8 mouse cellular contexts compared by ENCODE assay signal in the genomic region with DNA sequence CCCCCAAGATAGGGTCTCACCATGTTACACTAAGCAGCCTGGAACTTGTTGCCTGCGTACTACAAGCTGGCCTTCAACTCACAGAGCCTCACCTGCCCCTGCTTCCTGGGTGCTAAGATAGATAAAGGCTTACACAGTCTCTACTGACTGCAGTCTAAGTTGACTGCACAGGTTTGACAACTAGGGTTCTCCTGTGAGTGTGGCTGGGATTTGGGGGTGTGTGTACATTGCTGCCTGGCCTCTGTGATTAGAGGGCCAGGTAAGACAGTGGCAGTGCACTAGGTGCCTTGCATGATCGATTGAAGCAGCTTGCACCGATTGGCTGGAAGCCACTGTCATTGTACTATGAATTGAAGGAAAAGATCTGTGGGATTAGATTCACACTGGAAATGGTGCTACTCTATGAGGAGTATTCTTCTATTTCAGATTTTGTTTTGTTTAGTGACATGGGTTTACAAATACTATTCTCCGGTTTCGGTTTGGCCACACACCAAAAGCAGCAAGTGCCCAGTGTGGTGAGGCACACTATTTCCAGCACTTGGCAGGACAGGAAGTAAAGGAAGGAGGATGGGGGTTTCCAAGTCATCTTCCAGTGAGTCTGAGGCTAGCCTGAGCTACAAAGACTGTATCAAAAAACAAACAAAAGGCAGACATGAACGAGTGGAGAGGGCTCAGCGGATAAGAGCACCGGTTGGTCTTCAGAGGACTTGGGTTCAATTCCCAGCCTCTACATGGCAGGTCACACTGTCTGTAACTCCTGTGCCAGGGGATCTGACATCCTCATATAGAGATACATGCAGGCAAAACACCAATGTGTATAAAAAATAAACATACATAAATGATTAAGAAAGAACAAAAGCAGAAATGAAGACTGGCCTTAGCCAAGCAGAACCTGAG. TPM values are rescaled to one million over a fixed set of nuclear protein-coding genes. Genes with fewer than 3 reads are reported as not detected.
DNase-seq lines count a peak whose midpoint lies in the region; ATAC-seq and TF ChIP-seq lines count a peak whose summit lies in the region.

No protein-coding gene starts in this region.

- peak; percentile 3; the same call in 1 of the 2 replicates for ATAC-seq in frontal cortex, adult (ENCODE audit: low TSS enrichment)
- peak; percentile 75 for ATAC-seq in forebrain, embryonic 15.5 days (replicated peaks)
- ATAC-seq in liver, embryonic 14.5 days (ENCODE audit: insufficient read depth), result peak; percentile 21; the same call in 1 of the 2 replicates
- peak; percentile 62 for ATAC-seq in neural tube, embryonic 13.5 days (ENCODE audit: low read depth)

- TF ChIP-seq POLR2A in CH12.LX (IDR thresholded peaks at IDR 0.05; ENCODE audit: low read depth, low read length), result no peak

- TF ChIP-seq RAD21 in CH12.LX (IDR thresholded peaks at IDR 0.05; ENCODE audit: low read depth, low read length), result no peak

- in situ Hi-C loops in CH12.LX (cut with MboI; ENCODE audit: low pct_ligation_motif_present, low pct_unique_long_range_greater_than_20kb, low sequenced_read_pairs), result no loop called here

- H3K27ac ChIP-seq in CH12.LX (ENCODE audit: insufficient read depth, low read depth), result no peak overlapping the region
- peak overlapping the region; percentile 81 for H3K27ac ChIP-seq in forebrain, embryonic 15.5 days (replicated peaks)
- peak overlapping the region; percentile 57 for H3K27ac ChIP-seq in liver, embryonic 14.5 days
- H3K27ac ChIP-seq in neural tube, embryonic 13.5 days (replicated peaks), result peak overlapping the region; percentile 83

- TF ChIP-seq CTCF in CH12.LX (conservative IDR thresholded peaks at IDR 0.05 in 1 of 2, IDR thresholded peaks at IDR 0.05 in 1 of 2; ENCODE audit: low read depth in 2 of 2, low read length in 2 of 2), result no peak
- no peak for TF ChIP-seq CTCF in liver, embryonic 14.5 days (IDR thresholded peaks at IDR 0.05; ENCODE audit: low read depth)

- no peaks in the 10 kb centered on the region for H3K27me3 ChIP-seq in CH12.LX (replicated peaks)
- H3K27me3 ChIP-seq in forebrain, embryonic 15.5 days, result no peaks in the 10 kb centered on the region
- no peaks in the 10 kb centered on the region for H3K27me3 ChIP-seq in liver, embryonic 14.5 days (ENCODE audit: control insufficient read depth, insufficient read depth, low read length)
- H3K27me3 ChIP-seq in neural tube, embryonic 13.5 days, result no peaks in the 10 kb centered on the region

- no peak for TF ChIP-seq EP300 in CH12.LX (IDR thresholded peaks at IDR 0.05; ENCODE audit: low read length)
- no peak for TF ChIP-seq EP300 in liver, embryonic 14.5 days (IDR thresholded peaks at IDR 0.05; ENCODE audit: low read depth)

- H3K4me1 ChIP-seq in CH12.LX (ENCODE audit: control insufficient read depth in 1 of 2, insufficient read depth in 2 of 2), result peaks cover 6 to 43% of the 10 kb centered on the region in 2 experiments
- peaks cover 45% of the 10 kb centered on the region for H3K4me1 ChIP-seq in forebrain, embryonic 15.5 days
- H3K4me1 ChIP-seq in liver, embryonic 14.5 days (replicated peaks; ENCODE audit: control insufficient read depth in 2 of 2, insufficient read depth in 2 of 2, low read length in 1 of 2), result peaks cover 8 to 26% of the 10 kb centered on the region in 2 experiments
- H3K4me1 ChIP-seq in neural tube, embryonic 13.5 days (replicated peaks), result peaks cover 44% of the 10 kb centered on the region

- dilution Hi-C loops in CH12.LX (cut with MboI; ENCODE audit: extremely low pct_ligation_motif_present, extremely low pct_unique_long_range_greater_than_20kb, low sequenced_read_pairs), result no loop called here

- peak overlapping the region; percentile 46 to 59 (median 51) for H3K4me3 ChIP-seq in CH12.LX (replicated peaks in 1 of 3; ENCODE audit: low read depth in 2 of 3, low read length in 2 of 3, poor library complexity in 1 of 3)
- H3K4me3 ChIP-seq in forebrain, embryonic 15.5 days, result peak overlapping the region; percentile 73
- H3K4me3 ChIP-seq in liver, embryonic 14.5 days (ENCODE audit: insufficient read depth in 1 of 2, low read depth in 2 of 2, low read length in 2 of 2), result peak overlapping the region; percentile 26 to 72
- peak overlapping the region; percentile 61 for H3K4me3 ChIP-seq in neural tube, embryonic 13.5 days

- WGBS in forebrain, embryonic 15.5 days, result 56% methylated on average over 8 of the region's 8 CpGs
- WGBS in liver, embryonic 14.5 days (ENCODE audit: insufficient replicate concordance), result 43% methylated on average over 8 of the region's 8 CpGs
- WGBS in neural tube, embryonic 13.5 days, result 57% methylated on average over 8 of the region's 8 CpGs

- peaks cover 0 to 18% of the 10 kb centered on the region in 2 experiments for H3K36me3 ChIP-seq in CH12.LX (replicated peaks in 1 of 2; ENCODE audit: control insufficient read depth in 1 of 2, insufficient read depth in 1 of 2, low read length in 1 of 2)
- no peaks in the 10 kb centered on the region for H3K36me3 ChIP-seq in forebrain, embryonic 15.5 days
- H3K36me3 ChIP-seq in liver, embryonic 14.5 days (replicated peaks; ENCODE audit: control insufficient read depth, insufficient read depth, low read depth), result no peaks in the 10 kb centered on the region
- no peaks in the 10 kb centered on the region for H3K36me3 ChIP-seq in neural tube, embryonic 13.5 days

- H3K9ac ChIP-seq in CH12.LX (ENCODE audit: insufficient read depth, low read depth), result peak overlapping the region; percentile 5
- peak overlapping the region; percentile 85 for H3K9ac ChIP-seq in forebrain, embryonic 15.5 days (replicated peaks)
- peak overlapping the region; percentile 82 for H3K9ac ChIP-seq in liver, embryonic 14.5 days (replicated peaks)
- peak overlapping the region; percentile 91 for H3K9ac ChIP-seq in neural tube, embryonic 13.5 days

- DNase-seq in frontal cortex, adult 2 months (ENCODE audit: extremely low spot score in 1 of 2, low spot score in 1 of 2), result no peak
- DNase-seq in CH12.LX (ENCODE audit: extremely low read depth), result peak; percentile 12
- no peak for DNase-seq in liver, embryonic 14.5 days (ENCODE audit: low read depth in 3 of 3, low spot score in 3 of 3)
- no peak for DNase-seq in ovary, postnatal 36 days (ENCODE audit: low spot score)
- DNase-seq in layer of hippocampus, postnatal 14 days (ENCODE audit: low spot score in 2 of 2), result no peak

- H3K4me2 ChIP-seq in CH12.LX (ENCODE audit: insufficient read depth, low read depth, poor library complexity, severe bottlenecking), result peak overlapping the region; percentile 66
- peak overlapping the region; percentile 89 for H3K4me2 ChIP-seq in forebrain, embryonic 15.5 days (replicated peaks)
- H3K4me2 ChIP-seq in liver, embryonic 14.5 days (ENCODE audit: low read depth), result peak overlapping the region; percentile 83
- H3K4me2 ChIP-seq in neural tube, embryonic 13.5 days, result peak overlapping the region; percentile 96

- H3K79me2 ChIP-seq in CH12.LX (replicated peaks; ENCODE audit: control insufficient read depth, extremely low read depth, insufficient read depth, poor library complexity, severe bottlenecking), result peaks cover 4% of the 10 kb centered on the region

- H3K9me3 ChIP-seq in CH12.LX (replicated peaks; ENCODE audit: low read length), result no peaks in the 10 kb centered on the region
- no peaks in the 10 kb centered on the region for H3K9me3 ChIP-seq in forebrain, embryonic 15.5 days
- H3K9me3 ChIP-seq in liver, embryonic 14.5 days (ENCODE audit: control insufficient read depth, low read length), result no peaks in the 10 kb centered on the region
- H3K9me3 ChIP-seq in neural tube, embryonic 13.5 days, result no peaks in the 10 kb centered on the region

TF ChIP-seq in CH12.LX, 34 proteins besides CTCF, POLR2A, EP300 and RAD21 (continues in another document):
- TF ChIP-seq ZKSCAN1 (IDR thresholded peaks at IDR 0.05; ENCODE audit: borderline replicate concordance, low read depth, low read length), result no peak
- no peak for TF ChIP-seq USF2 (conservative IDR thresholded peaks at IDR 0.05; ENCODE audit: low read depth, low read length)
- no peak for TF ChIP-seq UBTF (IDR thresholded peaks at IDR 0.05; ENCODE audit: low read depth, low read length)
- no peak for TF ChIP-seq NRF1 (IDR thresholded peaks at IDR 0.05; ENCODE audit: low read depth, low read length)
- TF ChIP-seq SIN3A (IDR thresholded peaks at IDR 0.05; ENCODE audit: low read length), result no peak
- TF ChIP-seq CHD2 (IDR thresholded peaks at IDR 0.05; ENCODE audit: low read length), result no peak
- no peak for TF ChIP-seq E2F4 (IDR thresholded peaks at IDR 0.05; ENCODE audit: insufficient replicate concordance, low read depth, low read length)
- no peak for TF ChIP-seq MAZ (IDR thresholded peaks at IDR 0.05; ENCODE audit: low read depth, low read length)
- no peak for TF ChIP-seq SMC3 (IDR thresholded peaks at IDR 0.05; ENCODE audit: low read depth, low read length)
- no peak for TF ChIP-seq MAFK (IDR thresholded peaks at IDR 0.05; ENCODE audit: insufficient replicate concordance, low read length)
- TF ChIP-seq BHLHE40 (IDR thresholded peaks at IDR 0.05; ENCODE audit: low read depth, low read length), result no peak
- no peak for TF ChIP-seq ZNF384 (IDR thresholded peaks at IDR 0.05; ENCODE audit: low read depth, low read length)
- no peak for TF ChIP-seq GABPA (IDR thresholded peaks at IDR 0.05; ENCODE audit: insufficient replicate concordance, low read depth, low read length)
- no peak for TF ChIP-seq TBP (conservative IDR thresholded peaks at IDR 0.05; ENCODE audit: low read depth, low read length)

RNA-seq across cellular contexts. Expression of a gene that starts 7.9 kb away (rescaled TPM):
- polyA plus RNA-seq in frontal cortex, adult 2 months (2012; rRNA removed), result 220 and 229 TPM in 2 replicates
- total RNA-seq in CH12.LX (2012; rRNA removed) (30.2 and 30.9 TPM in 2 replicates), CH12.LX (2014; rRNA removed) (35.3 and 38.9 TPM in 2 replicates)
- polyA plus RNA-seq in CH12.LX (2012; ENCODE audit: insufficient read length, low read depth), result 55.7 and 61.4 TPM in 2 replicates
- polyA plus RNA-seq in forebrain, embryonic 15.5 days (2015; fragmentation: Nextera tagmentation; extraction: Ambion mirVana), result 328 and 347 TPM in 2 replicates
- 17.2 and 21.5 TPM in 2 replicates for polyA plus RNA-seq in liver, embryonic 14.5 days (2012; rRNA removed)
- 29.6 and 33.2 TPM in 2 replicates for polyA plus RNA-seq in liver, embryonic 14.5 days (2014; fragmentation: Nextera tagmentation; extraction: Ambion mirVana)
- polyA plus RNA-seq in neural tube, embryonic 13.5 days (2015; fragmentation: Nextera tagmentation; extraction: Ambion mirVana), result 381 and 389 TPM in 2 replicates
- total RNA-seq in layer of hippocampus, postnatal 14 days (2021), result 100 to 1,000 TPM; 213 to 221 TPM

RNA-seq across cellular contexts. Expression of a gene that starts 46.3 kb away (rescaled TPM):
- 7.5 and 8.3 TPM in 2 replicates for polyA plus RNA-seq in frontal cortex, adult 2 months (2012; rRNA removed)
- total RNA-seq in CH12.LX (2012; rRNA removed) (0.13 TPM in 1 of 2 replicates, not detected in the other), CH12.LX (2014; rRNA removed) (not detected in 2 replicates)
- 0.34 and 0.95 TPM in 2 replicates for polyA plus RNA-seq in CH12.LX (2012; ENCODE audit: insufficient read length, low read depth)
- 3.3 and 3.6 TPM in 2 replicates for polyA plus RNA-seq in forebrain, embryonic 15.5 days (2015; fragmentation: Nextera tagmentation; extraction: Ambion mirVana)
- polyA plus RNA-seq in liver, embryonic 14.5 days (2012; rRNA removed), result 8.9 and 11.6 TPM in 2 replicates
- polyA plus RNA-seq in liver, embryonic 14.5 days (2014; fragmentation: Nextera tagmentation; extraction: Ambion mirVana), result 11.9 and 13.9 TPM in 2 replicates
- 6.2 and 6.3 TPM in 2 replicates for polyA plus RNA-seq in neural tube, embryonic 13.5 days (2015; fragmentation: Nextera tagmentation; extraction: Ambion mirVana)
- 1 to 10 TPM; 2.1 to 2.3 TPM for total RNA-seq in layer of hippocampus, postnatal 14 days (2021)

Comparison
In these comparisons a context has a peak if more than half of its experiments do, and no peak if none do; other contexts are left out.
1. ATAC-seq: peak in every context shown above with its lines; median percentile 75 in forebrain, embryonic 15.5 days; 62 in neural tube, embryonic 13.5 days; 21 in liver, embryonic 14.5 days; 3 in frontal cortex, adult.
2. H3K9ac ChIP-seq: peak in every context shown above with its lines; median percentile 91 in neural tube, embryonic 13.5 days; 85 in forebrain, embryonic 15.5 days; 82 in liver, embryonic 14.5 days; 5 in CH12.LX.